Mouse (Mus musculus): Measurements from ENCODE around the gene Itgav. TPM values are rescaled to one million over a fixed set of nuclear protein-coding genes. Genes with fewer than 3 reads are reported as not detected.

Itgav gene
- polyA plus RNA-seq, 1 experiment from 2014 or later: 78.7 TPM

GRCm38 (mm10) chr2:83713946-83714345 lies 10.3 kb upstream of the Itgav start:
- WGBS: 63% methylated on average over 5 of the region's 5 CpGs
- ATAC-seq (ENCODE audit: insufficient number of reproducible peaks, insufficient read depth, low FRiP score, low TSS enrichment, low read depth): no peak
- Histone ChIP-seq H3K4me2 (0 out of 2 replicates have a peak overlapping the region, but pooled peaks have one; percentile 34), H3K9ac (replicated peaks) (no peak overlapping the region), H3K36me3 (no peaks in the 10 kb centered on the region), H3K4me1 (replicated peaks) (peaks cover 32% of the 10 kb centered on the region), H3K27ac (peak overlapping the region; percentile 45; the same call in 1 of the 2 replicates), H3K4me3 (replicated peaks) (no peak overlapping the region), H3K27me3 (no peaks in the 10 kb centered on the region), H3K9me3 (no peaks in the 10 kb centered on the region)

GRCm38 (mm10) chr2:83714783-83715182 lies 9.4 kb upstream of the Itgav start:
- ATAC-seq (ENCODE audit: insufficient number of reproducible peaks, insufficient read depth, low FRiP score, low TSS enrichment, low read depth): peak; percentile 58; the same call in 1 of the 2 replicates
- Histone ChIP-seq H3K4me2 (peak overlapping the region; percentile 34), H3K27me3 (no peaks in the 10 kb centered on the region), H3K9me3 (no peaks in the 10 kb centered on the region), H3K27ac (peak overlapping the region; percentile 45; the same call in 1 of the 2 replicates), H3K4me1 (replicated peaks) (peaks cover 24% of the 10 kb centered on the region), H3K4me3 (replicated peaks) (no peak overlapping the region), H3K36me3 (no peaks in the 10 kb centered on the region), H3K9ac (replicated peaks) (no peak overlapping the region)
- WGBS: 2% methylated on average over 6 of the region's 6 CpGs

GRCm38 (mm10) chr2:83718341-83718740 lies 5.9 kb upstream of the Itgav start:
- 89% methylated on average over 4 of the region's 4 CpGs for WGBS
- Histone ChIP-seq H3K9me3 (no peaks in the 10 kb centered on the region), H3K27me3 (no peaks in the 10 kb centered on the region), H3K4me2 (no peak overlapping the region), H3K36me3 (no peaks in the 10 kb centered on the region), H3K27ac (no peak overlapping the region), H3K4me1 (replicated peaks) (peaks cover 13% of the 10 kb centered on the region), H3K4me3 (replicated peaks) (no peak overlapping the region), H3K9ac (replicated peaks) (no peak overlapping the region)
- no peak for ATAC-seq (ENCODE audit: insufficient number of reproducible peaks, insufficient read depth, low FRiP score, low TSS enrichment, low read depth)

- H3K4me2 ChIP-seq: no peak overlapping the region
- H3K9ac ChIP-seq (replicated peaks): no peak overlapping the region
- peaks cover 18% of the 10 kb centered on the region for H3K4me1 ChIP-seq (replicated peaks)
- no peaks in the 10 kb centered on the region for H3K9me3 ChIP-seq
- ATAC-seq (ENCODE audit: insufficient number of reproducible peaks, insufficient read depth, low FRiP score, low TSS enrichment, low read depth): no peak
- no peak overlapping the region for H3K27ac ChIP-seq
- no peak overlapping the region for H3K4me3 ChIP-seq (replicated peaks)
- no peaks in the 10 kb centered on the region for H3K27me3 ChIP-seq
- H3K36me3 ChIP-seq: no peaks in the 10 kb centered on the region
- 90% methylated on average over 3 of the region's 3 CpGs for WGBS
These were observed 2.6 kb upstream of the Itgav start for GRCm38 (mm10) chr2:83721635-83722034.

- Histone ChIP-seq H3K9me3 (no peaks in the 10 kb centered on the region), H3K27me3 (no peaks in the 10 kb centered on the region), H3K27ac (peak overlapping the region; percentile 97; the same call in 1 of the 2 replicates), H3K9ac (replicated peaks) (0 out of 2 replicates have a peak overlapping the region, but pooled peaks have one; percentile 28), H3K4me2 (peak overlapping the region; percentile 69), H3K4me3 (replicated peaks) (no peak overlapping the region), H3K36me3 (no peaks in the 10 kb centered on the region), H3K4me1 (replicated peaks) (peaks cover 18% of the 10 kb centered on the region)
- ATAC-seq (ENCODE audit: insufficient number of reproducible peaks, insufficient read depth, low FRiP score, low TSS enrichment, low read depth): no peak
These were observed 1.3 kb upstream of the Itgav start for GRCm38 (mm10) chr2:83722936-83723335.

GRCm38 (mm10) chr2:83723346-83723745 lies 851 bp upstream of the Itgav start:
- WGBS: 31% methylated on average over 2 of the region's 2 CpGs
- H3K9ac ChIP-seq (replicated peaks): peak overlapping the region; percentile 94
- no peaks in the 10 kb centered on the region for H3K27me3 ChIP-seq

GRCm38 (mm10) chr2:83724827-83725730 lies 882 bp downstream of the Itgav start:
- 4% methylated on average over 44 of the region's 44 CpGs for WGBS
- Histone ChIP-seq H3K4me3 (replicated peaks) (peak overlapping the region; percentile 88), H3K27me3 (no peaks in the 10 kb centered on the region), H3K27ac (peak overlapping the region; percentile 97), H3K9ac (replicated peaks) (peak overlapping the region; percentile 94), H3K4me1 (replicated peaks) (peaks cover 26% of the 10 kb centered on the region), H3K4me2 (peak overlapping the region; percentile 69), H3K36me3 (no peaks in the 10 kb centered on the region), H3K9me3 (no peaks in the 10 kb centered on the region)
- peak; percentile 57; the same call in 1 of the 2 replicates for ATAC-seq (ENCODE audit: insufficient number of reproducible peaks, insufficient read depth, low FRiP score, low TSS enrichment, low read depth)

More at GRCm38 (mm10) chr2:83723346-83723745, 851 bp upstream of the Itgav start:
- H3K27ac ChIP-seq: peak overlapping the region; percentile 97
- peak overlapping the region; percentile 88 for H3K4me3 ChIP-seq (replicated peaks)
- no peaks in the 10 kb centered on the region for H3K36me3 ChIP-seq
- no peak for ATAC-seq (ENCODE audit: insufficient number of reproducible peaks, insufficient read depth, low FRiP score, low TSS enrichment, low read depth)
- H3K4me2 ChIP-seq: peak overlapping the region; percentile 69
- no peaks in the 10 kb centered on the region for H3K9me3 ChIP-seq
- H3K4me1 ChIP-seq (replicated peaks): peaks cover 18% of the 10 kb centered on the region

- H3K4me3 ChIP-seq (replicated peaks): peak overlapping the region; percentile 88
- no peaks in the 10 kb centered on the region for H3K27me3 ChIP-seq
- ATAC-seq (ENCODE audit: insufficient number of reproducible peaks, insufficient read depth, low FRiP score, low TSS enrichment, low read depth): no peak
- no peak overlapping the region for H3K27ac ChIP-seq
- no peak overlapping the region for H3K9ac ChIP-seq (replicated peaks)
- peak overlapping the region; percentile 69 for H3K4me2 ChIP-seq
- peaks cover 28% of the 10 kb centered on the region for H3K4me1 ChIP-seq (replicated peaks)
- H3K36me3 ChIP-seq: 0 out of 2 replicates have a peak, but pooled peaks cover 3% of the 10 kb centered on the region
- H3K9me3 ChIP-seq: no peaks in the 10 kb centered on the region
- WGBS: 67% methylated on average over 4 of the region's 4 CpGs
These were observed 1.6 kb downstream of the Itgav start for GRCm38 (mm10) chr2:83725796-83726195.

- Histone ChIP-seq H3K9me3 (no peaks in the 10 kb centered on the region), H3K9ac (replicated peaks) (no peak overlapping the region), H3K27me3 (no peaks in the 10 kb centered on the region), H3K4me3 (replicated peaks) (no peak overlapping the region), H3K4me1 (replicated peaks) (peaks cover 27% of the 10 kb centered on the region), H3K36me3 (peaks cover 13% of the 10 kb centered on the region; the same call in 1 of the 2 replicates), H3K27ac (no peak overlapping the region), H3K4me2 (no peak overlapping the region)
- ATAC-seq (ENCODE audit: insufficient number of reproducible peaks, insufficient read depth, low FRiP score, low TSS enrichment, low read depth): no peak
- 82% methylated on average over 4 of the region's 4 CpGs for WGBS
These were observed 4.1 kb downstream of the Itgav start for GRCm38 (mm10) chr2:83728238-83728682.

GRCm38 (mm10) chr2:83729339-83729738 lies 5.1 kb downstream of the Itgav start:
- no peaks in the 10 kb centered on the region for H3K27me3 ChIP-seq
- no peaks in the 10 kb centered on the region for H3K9me3 ChIP-seq
- 90% methylated on average over 5 of the region's 5 CpGs for WGBS
- H3K4me2 ChIP-seq: no peak overlapping the region
- H3K4me3 ChIP-seq (replicated peaks): no peak overlapping the region
- H3K9ac ChIP-seq (replicated peaks): no peak overlapping the region
- H3K4me1 ChIP-seq (replicated peaks): peaks cover 21% of the 10 kb centered on the region
- H3K36me3 ChIP-seq: peaks cover 13% of the 10 kb centered on the region; the same call in 1 of the 2 replicates
- no peak for ATAC-seq (ENCODE audit: insufficient number of reproducible peaks, insufficient read depth, low FRiP score, low TSS enrichment, low read depth)
- H3K27ac ChIP-seq: no peak overlapping the region

GRCm38 (mm10) chr2:83732896-83733295 lies 8.7 kb downstream of the Itgav start:
- WGBS: 85% methylated on average over 4 of the region's 4 CpGs
- Histone ChIP-seq H3K27ac (no peak overlapping the region), H3K9ac (replicated peaks) (no peak overlapping the region), H3K4me1 (replicated peaks) (peaks cover 10% of the 10 kb centered on the region), H3K36me3 (peaks cover 26% of the 10 kb centered on the region), H3K9me3 (no peaks in the 10 kb centered on the region), H3K4me3 (replicated peaks) (no peak overlapping the region), H3K27me3 (no peaks in the 10 kb centered on the region), H3K4me2 (no peak overlapping the region)
- no peak for ATAC-seq (ENCODE audit: insufficient number of reproducible peaks, insufficient read depth, low FRiP score, low TSS enrichment, low read depth)
